Comparison of ENCODE assay signal across 8 mouse cellular contexts in genomic region chr6:101377167-101377934, GRCm38 (mm10). TPM values are rescaled to one million over a fixed set of nuclear protein-coding genes. Genes with fewer than 3 reads are reported as not detected.
A peak's percentile ranks its signal among the peaks of the same experiment; 100 is the strongest.
DNase-seq lines count a peak whose midpoint lies in the region; ATAC-seq lines count a peak whose summit lies in the region.

TSS of gene Pdzrn3 (minus strand) at chr6:101377897.

- H3K27ac ChIP-seq in intestine, embryonic 14.5 days (ENCODE audit: low read depth) = peak within 1 kb of the TSS; percentile 91
- H3K27ac ChIP-seq in limb, embryonic 11.5 days (replicated peaks; ENCODE audit: low read depth, low read length) = peak within 1 kb of the TSS; percentile 96
- H3K27ac ChIP-seq in midbrain, embryonic 14.5 days (replicated peaks; ENCODE audit: low read depth, low read length) = peak within 1 kb of the TSS; percentile 45; the same call in 1 of the 2 replicates
- peak within 1 kb of the TSS; percentile 95 for H3K27ac ChIP-seq in stomach, embryonic 15.5 days

- WGBS in intestine, embryonic 14.5 days = under 1% methylated on average over 107 of the region's 111 CpGs
- under 1% methylated on average over 102 of the region's 111 CpGs for WGBS in limb, embryonic 11.5 days
- under 1% methylated on average over 111 of the region's 111 CpGs for WGBS in midbrain, embryonic 14.5 days
- under 1% methylated on average over 102 of the region's 111 CpGs for WGBS in stomach, embryonic 15.5 days

- H3K36me3 ChIP-seq in intestine, embryonic 14.5 days (ENCODE audit: control insufficient read depth, insufficient read depth, low read length) = peaks cover 5% of the 10 kb centered on the region; the same call in 1 of the 2 replicates
- H3K36me3 ChIP-seq in limb, embryonic 11.5 days (ENCODE audit: control insufficient read depth, insufficient read depth, low read length) = no peaks in the 10 kb centered on the region
- H3K36me3 ChIP-seq in midbrain, embryonic 14.5 days (ENCODE audit: control insufficient read depth, insufficient read depth, low read length) = no peaks in the 10 kb centered on the region
- H3K36me3 ChIP-seq in stomach, embryonic 15.5 days = no peaks in the 10 kb centered on the region

- H3K27me3 ChIP-seq in intestine, embryonic 14.5 days (replicated peaks; ENCODE audit: control insufficient read depth, insufficient read depth, low read length) = no peaks in the 10 kb centered on the region
- H3K27me3 ChIP-seq in limb, embryonic 11.5 days (ENCODE audit: control insufficient read depth, insufficient read depth, low read length) = no peaks in the 10 kb centered on the region
- peaks cover 22% of the 10 kb centered on the region for H3K27me3 ChIP-seq in midbrain, embryonic 14.5 days (ENCODE audit: control insufficient read depth, insufficient read depth, low read length)
- H3K27me3 ChIP-seq in stomach, embryonic 15.5 days (replicated peaks) = no peaks in the 10 kb centered on the region

- peak within 1 kb of the TSS; percentile 57 for H3K4me3 ChIP-seq in intestine, embryonic 14.5 days (ENCODE audit: low read depth, low read length)
- H3K4me3 ChIP-seq in limb, embryonic 11.5 days (ENCODE audit: low read depth, low read length) = peak within 1 kb of the TSS; percentile 63
- H3K4me3 ChIP-seq in midbrain, embryonic 14.5 days (replicated peaks; ENCODE audit: low read depth, low read length) = peak within 1 kb of the TSS; percentile 53
- peak within 1 kb of the TSS; percentile 71 for H3K4me3 ChIP-seq in stomach, embryonic 15.5 days (replicated peaks)

- DNase-seq in adipocyte (ENCODE audit: low spot score) (peak; percentile 84), MN1 (ENCODE audit: low spot score) (no peak)
- DNase-seq in embryo, embryonic 10.5 days (ENCODE audit: low spot score) = peak; percentile 85
- DNase-seq in gastrocnemius, postnatal 4 days (ENCODE audit: low spot score in 2 of 2) = peak; percentile 55 to 71
- DNase-seq in intestine, embryonic 14.5 days (ENCODE audit: low spot score) = peak; percentile 89
- DNase-seq in limb, embryonic 11.5 days (ENCODE audit: low spot score) = peak; percentile 82
- DNase-seq in midbrain, embryonic 14.5 days = peak; percentile 83

- peak; percentile 79 for ATAC-seq in intestine, embryonic 14.5 days (replicated peaks; ENCODE audit: low FRiP score, low TSS enrichment, low read depth)
- ATAC-seq in limb, embryonic 11.5 days (ENCODE audit: insufficient number of reproducible peaks, low FRiP score, low TSS enrichment, low read depth) = peak; percentile 72
- peak; percentile 66 for ATAC-seq in midbrain, embryonic 14.5 days (ENCODE audit: low FRiP score, low TSS enrichment)
- peak; percentile 37; the same call in 1 of the 2 replicates for ATAC-seq in stomach, embryonic 15.5 days (ENCODE audit: insufficient read depth, low FRiP score, low read depth)

- peaks cover 33% of the 10 kb centered on the region for H3K4me1 ChIP-seq in intestine, embryonic 14.5 days (replicated peaks; ENCODE audit: control insufficient read depth, insufficient read depth, low read length)
- H3K4me1 ChIP-seq in limb, embryonic 11.5 days (ENCODE audit: control insufficient read depth, insufficient read depth, low read length) = peaks cover 31% of the 10 kb centered on the region
- peaks cover 17% of the 10 kb centered on the region for H3K4me1 ChIP-seq in midbrain, embryonic 14.5 days (ENCODE audit: control insufficient read depth, insufficient read depth, low read length)
- H3K4me1 ChIP-seq in stomach, embryonic 15.5 days = peaks cover 19% of the 10 kb centered on the region

- peak within 1 kb of the TSS; percentile 81 for H3K9ac ChIP-seq in intestine, embryonic 14.5 days (ENCODE audit: low read length)
- peak within 1 kb of the TSS; percentile 87 for H3K9ac ChIP-seq in limb, embryonic 11.5 days (ENCODE audit: low read length)
- peak within 1 kb of the TSS; percentile 43 for H3K9ac ChIP-seq in midbrain, embryonic 14.5 days (replicated peaks; ENCODE audit: low read length)
- H3K9ac ChIP-seq in stomach, embryonic 15.5 days = peak within 1 kb of the TSS; percentile 74

- H3K4me2 ChIP-seq in intestine, embryonic 14.5 days (ENCODE audit: low read length) = peak within 1 kb of the TSS; percentile 74
- peak within 1 kb of the TSS; percentile 79 for H3K4me2 ChIP-seq in limb, embryonic 11.5 days (ENCODE audit: low read depth, severe bottlenecking)
- H3K4me2 ChIP-seq in midbrain, embryonic 14.5 days (ENCODE audit: low read length) = peak within 1 kb of the TSS; percentile 99
- H3K4me2 ChIP-seq in stomach, embryonic 15.5 days = peak within 1 kb of the TSS; percentile 90

- no peaks in the 10 kb centered on the region for H3K9me3 ChIP-seq in intestine, embryonic 14.5 days (ENCODE audit: control insufficient read depth, low read length)
- H3K9me3 ChIP-seq in limb, embryonic 11.5 days (ENCODE audit: control insufficient read depth, low read length) = no peaks in the 10 kb centered on the region
- H3K9me3 ChIP-seq in midbrain, embryonic 14.5 days (ENCODE audit: control insufficient read depth, low read length) = no peaks in the 10 kb centered on the region
- no peaks in the 10 kb centered on the region for H3K9me3 ChIP-seq in stomach, embryonic 15.5 days

RNA-seq across cellular contexts. Expression of gene Pdzrn3, which starts in this region (rescaled TPM):
- total RNA-seq in gastrocnemius, postnatal 4 days (2021) = 10 to 100 TPM; 45.4 to 48.8 TPM
- 16.5 and 19.0 TPM in 2 replicates for polyA plus RNA-seq in intestine, embryonic 14.5 days (2014; fragmentation: Nextera tagmentation; extraction: Ambion mirVana)
- 10.4 and 11.1 TPM in 2 replicates for polyA plus RNA-seq in limb, embryonic 11.5 days (2014; fragmentation: Nextera tagmentation; extraction: Ambion mirVana)
- polyA plus RNA-seq in midbrain, embryonic 14.5 days (2014; fragmentation: Nextera tagmentation; extraction: Ambion mirVana) = 14.5 and 20.6 TPM in 2 replicates
- 12.5 and 12.6 TPM in 2 replicates for polyA plus RNA-seq in stomach, embryonic 15.5 days (2015; fragmentation: Nextera tagmentation; extraction: Ambion mirVana)

Comparison
In these comparisons a context has a peak if more than half of its experiments do, and no peak if none do; other contexts are left out.
1. H3K27ac ChIP-seq: peak in every context shown above with its lines; median percentile 96 in limb, embryonic 11.5 days; 95 in stomach, embryonic 15.5 days; 91 in intestine, embryonic 14.5 days; 45 in midbrain, embryonic 14.5 days.